21 mouse cellular contexts compared by ENCODE assay signal in the genomic region with DNA sequence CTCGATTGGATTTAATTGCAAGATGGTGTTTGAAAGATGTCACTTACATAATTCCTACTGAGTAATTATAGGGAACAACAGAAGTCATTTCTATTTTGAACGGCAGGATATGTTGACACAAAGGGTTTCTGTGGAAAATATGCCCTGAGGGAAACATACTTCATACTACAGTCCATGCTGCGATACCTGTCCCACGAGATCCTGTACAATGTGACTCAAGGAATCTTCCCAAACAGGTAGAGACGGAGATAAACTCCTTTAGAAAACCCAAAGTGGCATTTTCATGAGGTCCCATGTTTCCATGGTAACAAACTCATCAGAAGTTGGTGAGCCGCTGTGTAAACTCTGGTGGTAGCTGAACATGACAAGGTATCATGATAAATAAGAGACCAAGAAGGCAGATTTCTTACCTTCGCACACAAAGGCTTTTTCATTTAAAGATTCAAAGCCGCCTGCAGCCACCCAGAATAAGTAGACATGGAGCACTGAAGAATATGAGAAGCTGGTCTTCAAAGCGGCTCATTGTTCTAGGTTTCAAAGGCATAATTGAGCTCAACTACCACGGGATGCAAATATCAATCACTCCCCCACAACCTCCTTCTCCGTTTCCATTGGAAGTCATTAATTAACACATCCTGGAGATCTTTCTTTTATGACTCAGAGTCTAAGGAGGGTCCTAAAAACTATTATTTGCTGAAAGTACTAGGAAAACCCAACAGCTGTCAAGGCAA. TPM values are rescaled to one million over a fixed set of nuclear protein-coding genes. Genes with fewer than 3 reads are reported as not detected.
DNase-seq lines count a peak whose midpoint lies in the region; ATAC-seq and TF ChIP-seq lines count a peak whose summit lies in the region.
"Had no signal": no experiment of that assay in that cellular context is flagged by ENCODE, and none has a peak within 500 bp of the region (broad histone marks: within the 10 kb centered on the region; RNA-seq: fewer than 3 reads in every experiment).

No protein-coding gene starts in this region.

- no peaks in the 10 kb centered on the region for H3K9me3 ChIP-seq in forebrain, postnatal 0 days (ENCODE audit: low read length)
- no peaks in the 10 kb centered on the region for H3K9me3 ChIP-seq in forebrain, embryonic 10.5 days
- H3K9me3 ChIP-seq in lung, embryonic 14.5 days (ENCODE audit: low read depth, low read length): no peaks in the 10 kb centered on the region
- H3K9me3 ChIP-seq: embryonic facial prominence, embryonic 15.5 days; hindbrain, embryonic 13.5 days; midbrain, embryonic 13.5 days; neural tube, embryonic 15.5 days had no signal

- peak; percentile 14; the same call in 1 of the 2 replicates for ATAC-seq in forebrain, postnatal 0 days
- peak; percentile 31; the same call in 1 of the 2 replicates for ATAC-seq in lung, embryonic 14.5 days (ENCODE audit: insufficient read depth)
- ATAC-seq in activated CD4-positive, CD25-positive, alpha-beta regulatory T cell, adult 4 months: no peak
- ATAC-seq: intestine, postnatal 0 days; liver, postnatal 0 days; midbrain, embryonic 13.5 days had no signal

- TF ChIP-seq CTCF in forebrain, postnatal 0 days (IDR thresholded peaks at IDR 0.05; ENCODE audit: low read depth): no peak
- no peak for TF ChIP-seq CTCF in lung, embryonic 14.5 days (IDR thresholded peaks at IDR 0.05; ENCODE audit: low read depth)

- H3K9ac ChIP-seq in forebrain, postnatal 0 days: no peak overlapping the region
- H3K9ac ChIP-seq in lung, embryonic 14.5 days: no peak overlapping the region
- H3K9ac ChIP-seq: embryonic facial prominence, embryonic 15.5 days; hindbrain, embryonic 13.5 days; liver, postnatal 0 days; midbrain, embryonic 13.5 days; neural tube, embryonic 15.5 days had no signal

- whole genome bisulfite sequencing in forebrain, postnatal 0 days: 29% methylated on average over 11 of the region's 11 CpGs
- 61% methylated on average over 11 of the region's 11 CpGs for WGBS in forebrain, embryonic 10.5 days
- WGBS in lung, embryonic 14.5 days: 55% methylated on average over 11 of the region's 11 CpGs

- H3K4me1 ChIP-seq in forebrain, postnatal 0 days (ENCODE audit: insufficient read depth): no peaks in the 10 kb centered on the region
- peaks cover 14% of the 10 kb centered on the region for H3K4me1 ChIP-seq in forebrain, embryonic 10.5 days
- no peaks in the 10 kb centered on the region for H3K4me1 ChIP-seq in lung, embryonic 14.5 days (ENCODE audit: insufficient read depth)
- H3K4me1 ChIP-seq: embryonic facial prominence, embryonic 15.5 days; midbrain, embryonic 13.5 days; neural tube, embryonic 15.5 days had no signal

- peak; percentile 25 for DNase-seq in forebrain, postnatal 0 days
- DNase-seq in forebrain, embryonic 10.5 days (ENCODE audit: extremely low spot score, low spot score): no peak
- peak; percentile 7 for DNase-seq in lung, embryonic 14.5 days
- no peak for DNase-seq in lung, postnatal 10 days
- peak; percentile 45 for DNase-seq in brain, adult 2 months (ENCODE audit: low read depth, low spot score)
- peak; percentile 9 for DNase-seq in embryo, embryonic 11 days
- DNase-seq in cerebellum, adult 9-10 months: no peak
- DNase-seq: adrenal gland, adult 8-10 months; cerebellum, adult 18-20 months; cerebellum, postnatal 36 days; heart, postnatal 10 days; kidney, postnatal 10 days; liver, postnatal 0 days; right cerebral cortex, postnatal 4 days had no signal

- H3K4me3 ChIP-seq in forebrain, postnatal 0 days (ENCODE audit: low read depth, low read length): no peak overlapping the region
- no peak overlapping the region for H3K4me3 ChIP-seq in forebrain, embryonic 10.5 days
- H3K4me3 ChIP-seq in lung, embryonic 14.5 days (ENCODE audit: low read depth, low read length): no peak overlapping the region
- H3K4me3 ChIP-seq: embryonic facial prominence, embryonic 15.5 days; hindbrain, embryonic 13.5 days; midbrain, embryonic 13.5 days; neural tube, embryonic 15.5 days had no signal

- H3K4me2 ChIP-seq in forebrain, postnatal 0 days (ENCODE audit: low read depth): no peak overlapping the region
- no peak overlapping the region for H3K4me2 ChIP-seq in lung, embryonic 14.5 days
- H3K4me2 ChIP-seq: embryonic facial prominence, embryonic 15.5 days; heart, embryonic 11.5 days; hindbrain, embryonic 13.5 days; midbrain, embryonic 13.5 days; neural tube, embryonic 15.5 days had no signal

- H3K27me3 ChIP-seq in forebrain, postnatal 0 days (ENCODE audit: insufficient read depth, low read length): no peaks in the 10 kb centered on the region
- H3K27me3 ChIP-seq in forebrain, embryonic 10.5 days (ENCODE audit: poor library complexity, severe bottlenecking): no peaks in the 10 kb centered on the region
- no peaks in the 10 kb centered on the region for H3K27me3 ChIP-seq in lung, embryonic 14.5 days (ENCODE audit: insufficient read depth, low read length)
- H3K27me3 ChIP-seq: embryonic facial prominence, embryonic 15.5 days; hindbrain, embryonic 13.5 days; midbrain, embryonic 13.5 days; neural tube, embryonic 15.5 days had no signal

- 0 out of 2 replicates have a peak overlapping the region, but pooled peaks have one; percentile 9 for H3K27ac ChIP-seq in forebrain, postnatal 0 days (ENCODE audit: low read depth, low read length)
- H3K27ac ChIP-seq in forebrain, embryonic 10.5 days: no peak overlapping the region
- H3K27ac ChIP-seq in lung, embryonic 14.5 days (ENCODE audit: low read depth): 0 out of 2 replicates have a peak overlapping the region, but pooled peaks have one; percentile 46
- H3K27ac ChIP-seq: embryonic facial prominence, embryonic 15.5 days; hindbrain, embryonic 13.5 days; midbrain, embryonic 13.5 days; neural tube, embryonic 15.5 days had no signal

- H3K36me3 ChIP-seq in forebrain, postnatal 0 days (ENCODE audit: insufficient read depth): no peaks in the 10 kb centered on the region
- H3K36me3 ChIP-seq in forebrain, embryonic 10.5 days (replicated peaks): no peaks in the 10 kb centered on the region
- no peaks in the 10 kb centered on the region for H3K36me3 ChIP-seq in lung, embryonic 14.5 days (ENCODE audit: insufficient read depth)
- H3K36me3 ChIP-seq: embryonic facial prominence, embryonic 15.5 days; hindbrain, embryonic 13.5 days; midbrain, embryonic 13.5 days; neural tube, embryonic 15.5 days had no signal

RNA-seq across cellular contexts. Expression of gene Cpne8, which starts 24.4 kb away (rescaled TPM):
- total RNA-seq in forebrain, postnatal 0 days (2014; rRNA removed): 21.8 and 22.3 TPM in 2 replicates
- 18.4 and 24.4 TPM in 2 replicates for polyA plus RNA-seq in forebrain, postnatal 0 days (2015; fragmentation: Nextera tagmentation; extraction: Ambion mirVana)
- 3.2 and 3.3 TPM in 2 replicates for polyA plus RNA-seq in forebrain, embryonic 10.5 days (2016; fragmentation: Nextera tagmentation; extraction: Ambion mirVana)
- polyA plus RNA-seq in lung, embryonic 14.5 days (2014; fragmentation: Nextera tagmentation; extraction: Ambion mirVana): 13.9 and 16.4 TPM in 2 replicates
- polyA plus RNA-seq in activated CD4-positive, CD25-positive, alpha-beta regulatory T cell, adult 4 months (2017; shearing (Covaris generic)): 1 to 10 TPM in 1 of 2 experiments, not detected in 1; 3.3 TPM

Comparison
In these comparisons a context has a peak if more than half of its experiments do, and no peak if none do; other contexts are left out.
1. DNase-seq: peak in forebrain, postnatal 0 days (single experiment), lung, embryonic 14.5 days (single experiment), brain, adult 2 months (single experiment) and embryo, embryonic 11 days (single experiment); none in forebrain, embryonic 10.5 days (single experiment), lung, postnatal 10 days (single experiment) and cerebellum, adult 9-10 months (single experiment).